Mouse (Mus musculus) MEL-GATA-1-ER (cell line): ENCODE data around the gene Brix1.
"Not testable (repeated sequence)": the region's sequence is repeated elsewhere in the genome, so short reads cannot be mapped to it uniquely, and the experiment has no call there.

Experiments used
- DNase-seq: peaks from one replicate; pipeline ENCODE4 v3.0.0-alpha.2; 2012; ENCODE audit warnings: low read depth; ENCODE audit errors: extremely low read depth

Brix1 gene

GRCm38 (mm10) chr15:10485484-10486364, at the start of gene Brix1, which contains the start of gene Rad1:
Gene Brix1, minus strand, starts transcription at chr15:10485947.
Gene Rad1, plus strand, starts transcription at chr15:10486018.
- peak; percentile 97 for DNase-seq

GRCm38 (mm10) chr15:10534591-10534990, 48.8 kb upstream of the Brix1 start:
- DNase-seq = no peak

- not testable (repeated sequence) for DNase-seq
These were observed 47.6 kb upstream of the Brix1 start for GRCm38 (mm10) chr15:10533361-10533760.

GRCm38 (mm10) chr15:10531352-10531751, 45.6 kb upstream of the Brix1 start:
- peak; percentile 47 for DNase-seq

- DNase-seq = no peak
These were observed 40.1 kb upstream of the Brix1 start for GRCm38 (mm10) chr15:10525896-10526295.

GRCm38 (mm10) chr15:10515166-10515565, 29.4 kb upstream of the Brix1 start:
- DNase-seq = no peak

- DNase-seq = no peak
These were observed 20.4 kb upstream of the Brix1 start for GRCm38 (mm10) chr15:10506099-10506498.

- no peak for DNase-seq
These were observed 15.3 kb upstream of the Brix1 start for GRCm38 (mm10) chr15:10500838-10501719.

- no peak for DNase-seq
These were observed 14.3 kb upstream of the Brix1 start for GRCm38 (mm10) chr15:10500035-10500434.

GRCm38 (mm10) chr15:10499593-10499992, 13.8 kb upstream of the Brix1 start:
- DNase-seq = no peak

GRCm38 (mm10) chr15:10496696-10497095, 10.9 kb upstream of the Brix1 start:
- not testable (repeated sequence) for DNase-seq

- no peak for DNase-seq
These were observed 10.2 kb upstream of the Brix1 start for GRCm38 (mm10) chr15:10495944-10496343.

- DNase-seq = no peak
These were observed 4.4 kb upstream of the Brix1 start for GRCm38 (mm10) chr15:10490101-10490500.

- peak; percentile 60 for DNase-seq
These were observed 1.5 kb upstream of the Brix1 start for GRCm38 (mm10) chr15:10487246-10487645.

GRCm38 (mm10) chr15:10486365-10486839, 655 bp upstream of the Brix1 start:
- DNase-seq = peak; percentile 53

- DNase-seq = no peak
These were observed 14.8 kb downstream of the Brix1 start for GRCm38 (mm10) chr15:10470941-10471340.

GRCm38 (mm10) chr15:10470151-10470831, 15.5 kb downstream of the Brix1 start, which contains the start of gene Dnajc21:
Gene Dnajc21, minus strand, starts transcription at chr15:10470516.
- DNase-seq = peak; percentile 69

- DNase-seq = no peak
These were observed 16.1 kb downstream of the Brix1 start for GRCm38 (mm10) chr15:10469641-10470150.

- DNase-seq = no peak
These were observed 17.0 kb downstream of the Brix1 start for GRCm38 (mm10) chr15:10468761-10469160.

- no peak for DNase-seq
These were observed 21.1 kb downstream of the Brix1 start for GRCm38 (mm10) chr15:10464678-10465077.

- DNase-seq = no peak
These were observed 22.2 kb downstream of the Brix1 start for GRCm38 (mm10) chr15:10463555-10463954.
